Mouse (Mus musculus) hindbrain, embryonic 11.5 days (tissue): ENCODE measurements around the gene Rbl2. TPM values are rescaled to one million over a fixed set of nuclear protein-coding genes. Genes with fewer than 3 reads are reported as not detected.

Experiments
- ATAC-seq: fragments of 200-750 bp; cut with Nextera tagmentation; 2 replicates; pipeline ENCODE4 v1.8.0; 2017; ENCODE audit warnings: mild to moderate bottlenecking, moderate TSS enrichment, moderate library complexity; ENCODE audit not compliant: low FRiP score
- DNase-seq: peaks from one replicate; pipeline ENCODE4 v3.0.0-alpha.2; 2015; ENCODE audit warnings: low spot score
- H3K27ac ChIP-seq: fragments of 300-500 bp; sonication (generic); 2 replicates; pipeline ENCODE4 v1.5.1; 2014; ENCODE audit warnings: mild to moderate bottlenecking, low read depth, low read length
- H3K27me3 ChIP-seq: fragments of 300-500 bp; sonication (generic); 2 replicates; pipeline ENCODE4 v1.6.1; 2014; ENCODE audit warnings: mild to moderate bottlenecking, low read length, moderate library complexity, mixed read lengths; ENCODE audit not compliant: control insufficient read depth, insufficient read depth
- H3K36me3 ChIP-seq: fragments of 300-500 bp; sonication (generic); 2 replicates; pipeline ENCODE4 v1.6.1; 2014; ENCODE audit warnings: mild to moderate bottlenecking, low read length, moderate library complexity, mixed read lengths; ENCODE audit not compliant: control insufficient read depth, insufficient read depth
- H3K4me1 ChIP-seq: fragments of 300-500 bp; sonication (generic); replicated peaks from 2 replicates; pipeline ENCODE4 v1.6.1; 2014; ENCODE audit warnings: low read length, mixed read lengths; ENCODE audit not compliant: control insufficient read depth, insufficient read depth
- H3K4me2 ChIP-seq: fragments of 300-500 bp; sonication (generic); replicated peaks from 2 replicates; pipeline ENCODE4 v1.6.1; 2014; ENCODE audit warnings: mild to moderate bottlenecking, low read depth, low read length
- H3K4me3 ChIP-seq: fragments of 300-500 bp; sonication (generic); 2 replicates; pipeline ENCODE4 v1.5.1; 2014; ENCODE audit warnings: low read depth, low read length
- H3K9ac ChIP-seq: fragments of 300-500 bp; sonication (generic); 2 replicates; pipeline ENCODE4 v1.6.1; 2014; ENCODE audit warnings: low read depth, low read length
- H3K9me3 ChIP-seq: fragments of 300-500 bp; sonication (generic); 2 replicates; pipeline ENCODE4 v1.6.1; 2016; ENCODE audit warnings: low read length; ENCODE audit not compliant: control insufficient read depth
- WGBS: fragments of 180-500 bp; shearing (Covaris S2); extraction: QIAGEN DNeasy Blood & Tissue Kit; methylation state at CpG from one replicate; pipeline ENCODE4 v1.1.7; 2014; 5-methylcytosine and 5-hydroxymethylcytosine counted together
- polyA plus RNA-seq: library from polyadenylated mRNA; unstranded; fragments of >200 nt; fragmentation: Nextera tagmentation; extraction: Ambion mirVana; gene quantifications from 2 replicates; pipeline ENCODE4 v1.2.1, GENCODE M21; 2014

Gene Rbl2
- polyA plus RNA-seq, 1 experiment from 2014 or later, result 15.9 TPM

DNA sequence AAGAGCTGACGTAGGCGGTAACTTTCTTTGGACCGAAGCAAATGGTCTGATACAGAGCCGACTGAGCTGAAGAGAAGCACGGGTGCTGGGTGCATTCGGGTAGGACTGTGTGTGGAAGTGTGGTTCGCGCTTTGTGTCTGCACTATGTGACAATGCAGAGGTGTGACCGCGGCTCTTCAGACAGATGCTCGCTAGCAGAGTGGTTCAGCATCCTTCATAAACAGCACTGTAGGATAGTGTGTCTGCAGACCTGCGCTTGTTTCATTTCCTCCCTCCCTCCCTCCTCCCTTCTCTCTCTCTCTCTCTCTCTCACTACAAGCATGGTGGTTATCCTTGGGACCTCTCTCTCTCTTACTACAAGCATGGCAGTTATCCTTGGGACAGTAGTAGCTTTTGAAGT, 12.6 kb downstream of the Rbl2 start:
- DNase-seq (no peak), ATAC-seq (no peak)
- no peak overlapping the region for H3K4me3 ChIP-seq
- H3K4me2 ChIP-seq, result no peak overlapping the region
- WGBS, result 91% methylated on average over 12 of the region's 12 CpGs
- no peaks in the 10 kb centered on the region for H3K9me3 ChIP-seq
- H3K9ac ChIP-seq, result no peak overlapping the region
- H3K27me3 ChIP-seq, result no peaks in the 10 kb centered on the region
- no peaks in the 10 kb centered on the region for H3K36me3 ChIP-seq
- H3K27ac ChIP-seq, result no peak overlapping the region
- no peaks in the 10 kb centered on the region for H3K4me1 ChIP-seq

DNA sequence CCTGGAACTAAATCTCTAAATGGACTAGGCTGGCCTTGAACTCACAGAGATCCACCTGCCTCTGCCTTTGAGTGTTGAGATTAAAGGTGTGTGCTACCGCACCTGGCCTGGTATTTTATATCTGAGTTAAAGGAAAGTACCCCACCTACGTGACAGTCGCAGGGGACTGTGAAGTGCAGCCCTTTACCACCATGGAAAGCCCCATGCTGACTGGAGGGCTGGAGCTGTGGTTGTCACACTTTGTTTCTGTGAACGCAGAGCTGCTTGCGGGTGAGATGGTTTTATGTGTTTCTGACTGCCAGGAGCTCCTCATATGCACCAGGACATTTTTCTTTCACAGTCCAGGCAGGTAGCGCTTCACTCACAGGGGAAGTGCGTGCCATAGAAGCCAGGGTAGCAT, 18.6 kb downstream of the Rbl2 start:
- WGBS, result 92% methylated on average over 7 of the region's 7 CpGs
- H3K4me3 ChIP-seq, result no peak overlapping the region
- no peak overlapping the region for H3K27ac ChIP-seq
- no peak overlapping the region for H3K9ac ChIP-seq
- no peak overlapping the region for H3K4me2 ChIP-seq
- H3K36me3 ChIP-seq, result 0 out of 2 replicates have a peak, but pooled peaks cover 2% of the 10 kb centered on the region
- ATAC-seq (no peak), DNase-seq (no peak)
- no peaks in the 10 kb centered on the region for H3K9me3 ChIP-seq
- no peaks in the 10 kb centered on the region for H3K4me1 ChIP-seq
- H3K27me3 ChIP-seq, result no peaks in the 10 kb centered on the region

DNA sequence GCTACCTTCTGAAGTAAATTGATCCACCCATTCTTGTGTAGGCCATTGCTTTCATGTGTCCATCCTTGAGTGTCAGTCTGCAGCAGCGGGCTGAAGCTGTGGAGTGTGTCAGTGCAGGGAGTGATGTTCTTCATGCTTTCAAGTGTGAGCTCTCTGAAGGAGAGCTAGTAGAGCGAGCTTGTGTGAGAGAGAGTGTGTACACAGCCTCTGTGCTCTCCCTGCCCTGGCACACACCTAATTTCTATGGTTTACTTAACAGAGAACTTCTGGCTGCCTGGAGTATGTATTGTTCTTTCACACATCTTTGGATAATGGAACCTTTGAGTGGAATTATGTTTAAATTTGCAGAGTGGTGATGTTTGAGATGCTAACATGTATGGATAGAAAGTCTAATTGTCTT, 19.7 kb downstream of the Rbl2 start:
- H3K9ac ChIP-seq, result no peak overlapping the region
- no peaks in the 10 kb centered on the region for H3K9me3 ChIP-seq
- 87% methylated on average over 2 of the region's 2 CpGs for WGBS
- H3K4me2 ChIP-seq, result no peak overlapping the region
- H3K4me3 ChIP-seq, result no peak overlapping the region
- no peak overlapping the region for H3K27ac ChIP-seq
- DNase-seq, result no peak
- H3K27me3 ChIP-seq, result no peaks in the 10 kb centered on the region
- no peaks in the 10 kb centered on the region for H3K4me1 ChIP-seq
- H3K36me3 ChIP-seq, result 0 out of 2 replicates have a peak, but pooled peaks cover 2% of the 10 kb centered on the region
- no peak for ATAC-seq

DNA sequence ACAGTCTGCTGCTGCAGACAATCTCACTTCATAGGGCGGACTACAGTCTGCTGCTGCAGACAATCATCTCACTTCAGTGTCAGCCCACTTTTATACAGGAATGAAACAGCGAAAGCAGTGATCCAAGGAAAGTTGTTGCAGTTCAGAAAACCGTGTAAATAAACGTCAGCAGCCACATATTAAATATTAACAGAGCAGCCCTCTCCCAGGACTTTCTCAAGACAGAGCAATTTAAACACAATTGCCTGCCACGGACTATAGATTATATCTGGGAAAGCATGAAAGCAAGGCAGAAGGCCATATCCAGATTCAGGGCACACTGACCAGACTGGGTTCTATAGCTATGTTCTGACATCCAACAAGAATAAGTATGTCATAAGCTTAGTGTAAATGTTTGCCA, 24.3 kb downstream of the Rbl2 start:
- Histone ChIP-seq H3K9me3 (no peaks in the 10 kb centered on the region), H3K4me1 (no peaks in the 10 kb centered on the region), H3K27ac (no peak overlapping the region), H3K4me2 (no peak overlapping the region), H3K27me3 (no peaks in the 10 kb centered on the region), H3K9ac (no peak overlapping the region), H3K36me3 (0 out of 2 replicates have a peak, but pooled peaks cover 2% of the 10 kb centered on the region), H3K4me3 (no peak overlapping the region)
- ATAC-seq (no peak), DNase-seq (no peak)
- WGBS, result 89% methylated on average over 5 of the region's 5 CpGs

DNA sequence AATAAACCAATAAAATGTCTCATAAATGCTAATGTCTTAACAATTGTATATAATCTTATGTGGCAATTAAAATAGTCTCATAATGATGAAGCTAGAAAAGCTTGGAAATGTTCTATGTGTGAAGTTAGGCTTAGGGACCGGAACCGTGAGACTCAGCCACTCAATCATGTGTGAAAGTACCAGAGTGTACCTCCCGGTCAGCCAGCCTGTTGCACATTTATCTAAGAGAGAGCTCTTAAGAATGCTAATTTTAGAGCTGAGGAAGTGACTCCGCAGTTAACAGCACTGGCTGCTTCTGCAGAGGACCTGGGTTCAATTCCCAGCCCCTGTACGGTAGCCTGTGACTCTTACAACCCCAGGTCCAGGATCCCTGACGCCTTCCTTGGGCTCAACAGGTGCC, 28.2 kb downstream of the Rbl2 start:
- no peaks in the 10 kb centered on the region for H3K27me3 ChIP-seq
- no peak overlapping the region for H3K27ac ChIP-seq
- no peaks in the 10 kb centered on the region for H3K36me3 ChIP-seq
- WGBS, result 93% methylated on average over 6 of the region's 6 CpGs
- DNase-seq, result no peak
- no peaks in the 10 kb centered on the region for H3K4me1 ChIP-seq
- no peak overlapping the region for H3K4me3 ChIP-seq
- no peaks in the 10 kb centered on the region for H3K9me3 ChIP-seq
- no peak overlapping the region for H3K9ac ChIP-seq
- ATAC-seq, result no peak
- no peak overlapping the region for H3K4me2 ChIP-seq

DNA sequence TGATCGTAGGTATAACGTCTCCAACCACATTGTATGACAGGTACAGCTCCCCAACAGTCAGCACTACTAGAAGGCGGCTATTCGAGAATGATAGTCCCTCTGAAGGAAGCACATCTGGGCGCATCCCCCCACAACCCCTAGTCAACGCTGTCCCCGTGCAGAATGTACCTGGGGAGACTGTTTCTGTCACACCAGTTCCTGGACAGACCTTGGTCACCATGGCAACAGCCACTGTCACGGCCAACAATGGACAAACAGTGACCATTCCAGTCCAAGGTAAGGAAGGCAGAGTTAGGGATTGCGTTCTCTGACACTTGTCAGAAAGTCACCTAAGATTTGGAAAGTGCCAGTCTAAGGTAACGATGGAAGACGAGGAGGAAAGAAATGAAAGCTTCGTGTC, 36.4 kb downstream of the Rbl2 start:
- Histone ChIP-seq H3K36me3 (no peaks in the 10 kb centered on the region), H3K9ac (no peak overlapping the region), H3K4me1 (no peaks in the 10 kb centered on the region), H3K9me3 (no peaks in the 10 kb centered on the region), H3K4me2 (no peak overlapping the region), H3K4me3 (no peak overlapping the region), H3K27me3 (no peaks in the 10 kb centered on the region), H3K27ac (no peak overlapping the region)
- DNase-seq, result no peak
- no peak for ATAC-seq
- 93% methylated on average over 12 of the region's 12 CpGs for WGBS

DNA sequence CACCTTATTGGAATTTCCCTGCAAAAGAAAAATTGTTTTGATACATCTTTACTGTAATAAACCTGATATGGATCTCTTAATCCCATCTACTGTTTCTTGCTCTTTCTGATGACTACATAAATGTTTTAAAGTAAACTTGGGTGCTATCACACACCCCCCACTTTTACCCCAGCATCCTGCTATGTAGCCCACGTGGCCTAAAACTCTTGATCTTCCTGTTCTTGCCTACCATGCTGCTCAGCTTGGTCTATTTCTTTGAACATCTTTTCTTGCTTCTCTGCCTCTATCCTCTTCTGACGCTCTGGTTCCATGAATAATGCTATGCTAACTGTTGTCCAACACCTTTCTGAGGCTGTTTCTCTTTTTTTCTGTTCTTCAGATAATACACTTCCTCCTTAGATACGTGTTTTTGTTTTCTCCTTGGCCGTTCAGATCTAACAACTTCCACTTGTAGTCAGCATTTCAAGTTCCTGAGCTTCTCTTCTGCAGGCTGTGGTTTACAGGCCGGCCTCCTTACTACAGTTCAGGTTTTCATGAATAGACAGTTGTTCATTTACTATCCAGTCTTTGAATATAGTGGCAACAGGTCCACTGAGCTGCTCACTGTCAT, 42.1 kb downstream of the Rbl2 start:
- H3K4me3 ChIP-seq, result no peak overlapping the region
- no peaks in the 10 kb centered on the region for H3K27me3 ChIP-seq
- H3K4me1 ChIP-seq, result no peaks in the 10 kb centered on the region
- WGBS, result 91% methylated on average over 5 of the region's 5 CpGs
- ATAC-seq (no peak), DNase-seq (no peak)
- no peak overlapping the region for H3K27ac ChIP-seq
- no peaks in the 10 kb centered on the region for H3K36me3 ChIP-seq
- no peak overlapping the region for H3K4me2 ChIP-seq
- H3K9me3 ChIP-seq, result no peaks in the 10 kb centered on the region
- no peak overlapping the region for H3K9ac ChIP-seq

DNA sequence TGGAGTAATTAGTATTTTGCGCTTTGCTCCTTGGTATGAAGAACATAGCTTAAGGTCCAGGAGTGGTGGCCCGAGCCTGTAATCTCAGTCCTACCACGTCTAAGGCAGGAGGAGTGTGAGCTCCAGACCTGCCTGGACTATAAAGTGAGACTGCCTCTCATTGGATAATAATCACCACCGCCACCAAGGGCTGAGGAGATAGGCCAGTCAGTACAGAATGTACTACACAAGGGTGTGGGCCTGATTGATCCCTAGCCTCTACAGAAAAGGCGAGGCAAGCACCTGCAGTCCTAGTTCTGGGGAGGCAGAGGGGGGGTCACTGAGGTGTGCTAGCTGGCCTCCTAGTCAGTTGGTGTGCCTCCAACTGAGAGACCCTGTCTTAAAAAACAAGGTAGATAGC, 44.6 kb downstream of the Rbl2 start:
- ATAC-seq (no peak), DNase-seq (no peak)
- H3K27ac ChIP-seq, result no peak overlapping the region
- no peak overlapping the region for H3K4me3 ChIP-seq
- H3K9me3 ChIP-seq, result no peaks in the 10 kb centered on the region
- 0 out of 2 replicates have a peak, but pooled peaks cover 2% of the 10 kb centered on the region for H3K36me3 ChIP-seq
- no peak overlapping the region for H3K4me2 ChIP-seq
- no peaks in the 10 kb centered on the region for H3K4me1 ChIP-seq
- H3K27me3 ChIP-seq, result no peaks in the 10 kb centered on the region
- 96% methylated on average over 5 of the region's 5 CpGs for WGBS
- no peak overlapping the region for H3K9ac ChIP-seq

DNA sequence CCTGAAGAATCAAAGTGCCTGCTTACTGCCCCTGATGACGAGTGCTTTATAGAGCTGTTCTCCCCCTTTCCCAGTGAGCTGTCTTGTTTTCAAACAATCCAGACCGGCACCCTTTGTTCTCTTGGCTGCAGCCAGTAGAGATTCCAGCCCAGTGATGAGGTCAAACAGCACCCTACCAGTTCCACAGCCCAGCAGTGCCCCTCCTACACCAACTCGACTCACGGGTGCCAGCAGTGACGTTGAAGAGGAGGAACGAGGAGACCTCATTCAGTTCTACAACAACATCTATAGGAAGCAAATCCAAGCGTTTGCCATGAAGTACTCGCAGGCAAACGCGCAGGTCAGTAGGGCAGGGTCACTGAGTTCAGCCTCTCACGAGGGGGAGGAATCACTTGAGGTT, 45.1 kb downstream of the Rbl2 start:
- Histone ChIP-seq H3K9ac (no peak overlapping the region), H3K27me3 (no peaks in the 10 kb centered on the region), H3K27ac (no peak overlapping the region), H3K4me3 (no peak overlapping the region), H3K9me3 (no peaks in the 10 kb centered on the region), H3K4me1 (no peaks in the 10 kb centered on the region), H3K4me2 (no peak overlapping the region), H3K36me3 (0 out of 2 replicates have a peak, but pooled peaks cover 2% of the 10 kb centered on the region)
- DNase-seq, result no peak
- no peak for ATAC-seq
- 80% methylated on average over 11 of the region's 11 CpGs for WGBS
